Mouse (Mus musculus) layer of hippocampus, adult 18-20 months (tissue): ENCODE results near the gene Crk. TPM values are rescaled to one million over a fixed set of nuclear protein-coding genes. Genes with fewer than 3 reads are reported as not detected.

Experiments used
- DNase-seq, 2 experiments: peaks; one replicate each; pipeline ENCODE4 v3.0.0; 2022; ENCODE audit warnings: low spot score in 2 of 2
- total RNA-seq, 2 experiments: library from RNA; stranded (reverse); gene quantifications; 2 replicates each; pipeline ENCODE4 v1.2.3; 2021

Gene Crk
- total RNA-seq, 2 experiments from 2014 or later, result 128 to 129 TPM

GRCm38 (mm10) chr11:75655621-75656545 lies 23.2 kb upstream of the Crk start:
- DNase-seq, result peak in 1 of 2 experiments; percentile 46

GRCm38 (mm10) chr11:75656621-75657590 lies 22.2 kb upstream of the Crk start:
- DNase-seq, result no peak

GRCm38 (mm10) chr11:75657841-75658240 lies 21.2 kb upstream of the Crk start:
- DNase-seq, result no peak

GRCm38 (mm10) chr11:75658311-75658710 lies 20.7 kb upstream of the Crk start:
- no peak for DNase-seq

DNA sequence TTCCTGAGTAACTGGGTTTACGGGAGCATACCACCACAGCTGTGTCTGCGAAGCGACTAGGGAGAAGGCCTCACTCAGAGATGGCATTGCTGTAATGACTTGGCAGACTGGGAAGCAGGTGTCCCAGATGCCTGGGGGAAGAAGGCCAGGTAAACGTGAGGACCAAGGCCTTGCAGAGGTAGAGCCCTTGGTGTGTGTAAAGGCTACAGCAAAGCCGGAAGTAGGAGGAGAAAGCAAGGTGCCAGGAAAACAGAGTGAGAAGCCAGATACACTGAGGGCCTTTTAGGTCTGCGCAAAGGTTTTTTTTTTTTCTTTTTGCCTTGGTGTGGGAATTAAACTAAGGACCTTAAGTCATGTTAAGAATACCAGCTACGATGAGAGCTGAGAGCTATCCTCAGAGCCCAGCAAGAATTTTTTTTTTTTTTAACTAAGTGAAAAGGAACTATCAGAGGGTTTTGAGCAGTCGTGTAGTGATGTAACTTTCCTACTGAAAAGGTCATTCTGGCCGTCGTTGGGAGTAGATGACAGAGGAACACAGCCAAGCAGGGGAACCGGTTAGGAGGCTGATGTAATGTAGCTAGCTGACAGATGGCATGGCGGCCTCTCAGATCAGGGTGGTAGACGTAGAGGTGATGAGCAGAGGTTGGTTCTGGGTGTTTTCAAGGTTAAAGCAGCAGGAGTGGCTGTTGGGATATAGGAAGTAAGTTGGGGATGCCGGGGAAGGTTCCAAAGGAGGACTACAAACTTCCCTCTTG lies 19.9 kb upstream of the Crk start:
- DNase-seq, result no peak

DNA sequence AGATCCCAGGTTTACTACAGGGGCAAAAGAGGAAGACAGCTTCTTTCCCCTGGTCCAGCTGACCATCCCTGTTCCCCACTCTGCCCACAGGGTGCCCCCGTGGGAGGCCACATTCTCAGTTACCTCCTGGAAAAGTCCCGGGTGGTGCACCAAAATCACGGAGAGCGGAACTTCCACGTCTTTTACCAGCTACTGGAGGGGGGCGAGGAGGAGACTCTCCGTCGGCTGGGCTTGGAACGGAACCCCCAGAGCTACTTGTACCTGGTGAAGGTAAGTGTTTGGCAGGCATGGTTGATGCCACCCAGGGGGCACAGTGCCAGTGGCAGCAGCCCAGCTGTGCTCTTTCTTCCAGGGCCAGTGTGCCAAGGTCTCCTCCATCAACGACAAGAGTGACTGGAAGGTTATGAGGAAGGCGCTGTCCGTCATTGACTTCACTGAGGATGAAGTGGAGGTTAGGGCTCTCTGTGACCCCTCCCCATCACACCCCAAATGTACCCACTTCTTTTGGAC lies 18.9 kb upstream of the Crk start:
- DNase-seq, result no peak

- no peak for DNase-seq
Measured at GRCm38 (mm10) chr11:75660941-75661800, 17.9 kb upstream of the Crk start.

DNA sequence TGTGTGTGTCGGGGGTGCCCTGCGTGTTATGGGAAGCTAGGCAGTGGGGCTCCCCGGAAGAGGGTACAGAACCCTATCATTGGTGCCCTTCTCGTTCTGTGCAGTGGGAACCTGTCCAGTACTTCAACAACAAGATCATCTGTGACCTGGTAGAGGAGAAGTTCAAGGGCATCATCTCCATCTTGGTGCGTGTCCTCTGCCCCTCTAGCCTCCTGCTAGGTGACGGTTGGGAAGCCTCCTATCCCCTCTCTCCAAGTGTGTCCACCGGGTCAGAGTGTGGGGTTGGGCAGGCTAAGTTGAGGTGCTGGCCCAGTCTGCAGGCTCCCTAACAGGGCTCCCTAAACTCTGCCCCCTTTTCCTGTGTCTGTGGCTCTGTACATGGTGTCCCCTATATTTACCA lies 16.9 kb upstream of the Crk start:
- DNase-seq, result no peak

DNA sequence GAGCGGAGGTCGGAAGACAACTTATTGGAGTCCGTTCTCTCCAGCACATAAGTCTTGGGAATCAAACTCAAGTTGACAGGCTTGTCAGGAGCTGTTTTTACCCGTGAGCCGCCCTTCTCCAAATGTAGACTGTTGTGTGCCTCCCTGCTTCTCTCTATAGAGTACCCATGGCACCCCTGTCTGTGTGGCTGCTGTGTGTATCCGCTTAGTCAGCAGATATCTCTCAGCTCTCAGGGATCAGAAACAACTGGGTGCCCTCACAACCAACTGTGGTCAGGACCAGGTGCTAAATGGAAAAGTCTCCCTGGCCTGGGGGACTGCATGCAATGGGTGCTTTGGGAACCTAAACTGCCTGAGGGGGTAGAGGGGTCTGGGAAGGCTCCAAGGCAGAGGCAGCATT lies 12.8 kb upstream of the Crk start:
- no peak for DNase-seq

DNA sequence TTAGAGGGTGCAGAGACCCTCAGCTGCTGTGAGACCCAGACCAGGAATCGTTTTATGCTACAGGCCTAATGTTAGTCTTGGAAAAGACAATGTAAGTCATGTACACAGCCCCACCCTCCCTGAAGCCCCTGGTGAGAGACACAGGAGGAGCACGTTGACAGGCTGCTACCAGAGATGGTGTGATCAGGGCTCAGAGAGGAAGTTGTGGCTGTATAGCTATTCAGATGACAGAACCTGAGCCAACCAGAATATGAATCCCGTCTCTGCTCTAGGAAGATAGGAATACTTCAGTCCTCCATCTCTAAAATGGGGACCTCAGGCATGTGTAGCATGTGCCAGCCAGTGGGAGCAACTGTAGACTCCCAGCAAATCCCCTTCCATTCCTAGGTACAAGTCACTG lies 10.4 kb upstream of the Crk start:
- no peak for DNase-seq

GRCm38 (mm10) chr11:75669176-75669852 lies 9.7 kb upstream of the Crk start:
- no peak for DNase-seq

GRCm38 (mm10) chr11:75669853-75670200 lies 9.2 kb upstream of the Crk start:
- no peak for DNase-seq

- no peak for DNase-seq
Measured at GRCm38 (mm10) chr11:75671426-75672180, 7.5 kb upstream of the Crk start.

DNA sequence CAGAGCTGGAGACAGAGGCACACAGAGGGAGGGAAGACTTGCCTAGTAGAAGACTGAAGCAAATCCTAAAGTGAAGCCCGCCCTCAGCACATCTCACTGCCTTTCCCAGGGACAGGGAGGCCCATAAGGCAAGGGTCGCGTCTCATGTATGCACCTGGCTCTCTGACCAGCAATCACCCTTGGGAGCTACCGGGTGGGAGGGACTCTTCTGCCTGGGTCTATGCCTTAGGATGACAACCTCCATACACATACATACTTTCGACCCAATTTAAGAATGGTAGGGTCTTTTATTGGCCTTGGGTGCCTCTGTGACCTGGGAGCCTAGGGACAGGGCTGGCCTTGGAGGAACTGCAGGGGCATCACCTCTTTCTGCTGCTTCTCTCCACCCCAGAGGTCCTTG lies 5.6 kb upstream of the Crk start:
- DNase-seq, result no peak

GRCm38 (mm10) chr11:75674875-75675274 lies 4.2 kb upstream of the Crk start:
- no peak for DNase-seq

DNA sequence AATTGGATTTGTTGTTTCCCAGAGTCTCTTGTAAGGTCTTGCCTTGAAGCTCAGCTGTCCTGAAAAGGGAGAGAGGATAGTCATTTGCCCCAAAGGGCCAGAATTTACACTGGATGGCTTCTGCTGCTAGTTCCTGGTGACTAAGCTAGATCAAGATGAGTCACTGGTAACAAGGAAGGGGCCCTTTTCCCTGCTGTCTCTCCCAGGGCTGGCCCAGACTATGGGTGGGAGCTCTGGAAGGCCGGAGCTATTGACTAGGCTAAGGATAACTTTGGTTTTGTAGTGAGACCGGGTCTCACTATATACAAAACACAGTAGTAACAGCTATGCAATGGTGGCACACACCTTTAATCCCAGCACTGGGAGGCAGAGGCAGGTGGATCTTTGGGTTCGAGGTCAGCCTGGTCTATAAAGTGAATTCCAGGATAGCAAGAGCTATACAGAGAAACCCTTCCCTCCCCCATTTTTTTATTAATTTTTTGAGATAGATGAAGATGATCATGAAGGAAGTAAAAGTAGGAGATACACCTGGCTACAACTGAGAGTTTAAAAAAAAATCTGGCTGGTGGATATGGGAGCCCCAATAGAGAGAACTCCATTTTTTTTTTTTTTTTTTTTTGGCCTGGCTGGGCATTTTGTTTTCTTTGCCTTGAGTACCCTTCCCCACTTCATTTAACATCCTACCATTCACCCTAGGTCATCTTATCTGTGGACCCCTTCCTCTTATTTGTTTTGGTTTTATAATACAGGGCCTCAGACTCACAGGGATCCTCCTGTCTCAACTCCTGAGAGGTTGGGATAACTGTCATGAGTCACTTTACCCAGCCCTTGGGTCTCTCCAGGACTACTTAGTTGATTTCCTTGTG lies 945 bp upstream of the Crk start:
- no peak for DNase-seq

- no peak for DNase-seq
Measured at GRCm38 (mm10) chr11:75679439-75680171, 546 bp downstream of the Crk start.
